Mouse (Mus musculus) embryonic fibroblast, embryonic 13.5 days (primary cell): ENCODE results near the gene Gm32687. TPM values are rescaled to one million over a fixed set of nuclear protein-coding genes. Genes with fewer than 3 reads are reported as not detected.
"Not testable (repeated sequence)": the region's sequence is repeated elsewhere in the genome, so short reads cannot be mapped to it uniquely, and the experiment has no call there.

Source experiments
- H3K27ac ChIP-seq: 2 replicates; pipeline ENCODE4 v1.5.1; 2012; ENCODE audit warnings: low read length, control low read depth, inconsistent platforms; ENCODE audit not compliant: insufficient read depth
- H3K4me1 ChIP-seq: 2 replicates; pipeline ENCODE4 v1.6.1; 2011; ENCODE audit warnings: low read length; ENCODE audit not compliant: control insufficient read depth, insufficient read depth
- H3K4me3 ChIP-seq: 2 replicates; pipeline ENCODE4 v1.5.1; 2011; ENCODE audit warnings: mild to moderate bottlenecking, control low read depth, low read length; ENCODE audit not compliant: insufficient read depth
- polyA plus RNA-seq: library from polyadenylated mRNA; stranded (reverse); fragments of >200 nt; gene quantifications from 2 replicates; pipeline ENCODE4 v1.2.4, GENCODE M21; 2011; ENCODE audit warnings: low read depth; ENCODE audit not compliant: missing spikeins, insufficient read length

The Gm32687 gene
- 2.5 and 6.3 TPM in 2 replicates for polyA plus RNA-seq

DNA sequence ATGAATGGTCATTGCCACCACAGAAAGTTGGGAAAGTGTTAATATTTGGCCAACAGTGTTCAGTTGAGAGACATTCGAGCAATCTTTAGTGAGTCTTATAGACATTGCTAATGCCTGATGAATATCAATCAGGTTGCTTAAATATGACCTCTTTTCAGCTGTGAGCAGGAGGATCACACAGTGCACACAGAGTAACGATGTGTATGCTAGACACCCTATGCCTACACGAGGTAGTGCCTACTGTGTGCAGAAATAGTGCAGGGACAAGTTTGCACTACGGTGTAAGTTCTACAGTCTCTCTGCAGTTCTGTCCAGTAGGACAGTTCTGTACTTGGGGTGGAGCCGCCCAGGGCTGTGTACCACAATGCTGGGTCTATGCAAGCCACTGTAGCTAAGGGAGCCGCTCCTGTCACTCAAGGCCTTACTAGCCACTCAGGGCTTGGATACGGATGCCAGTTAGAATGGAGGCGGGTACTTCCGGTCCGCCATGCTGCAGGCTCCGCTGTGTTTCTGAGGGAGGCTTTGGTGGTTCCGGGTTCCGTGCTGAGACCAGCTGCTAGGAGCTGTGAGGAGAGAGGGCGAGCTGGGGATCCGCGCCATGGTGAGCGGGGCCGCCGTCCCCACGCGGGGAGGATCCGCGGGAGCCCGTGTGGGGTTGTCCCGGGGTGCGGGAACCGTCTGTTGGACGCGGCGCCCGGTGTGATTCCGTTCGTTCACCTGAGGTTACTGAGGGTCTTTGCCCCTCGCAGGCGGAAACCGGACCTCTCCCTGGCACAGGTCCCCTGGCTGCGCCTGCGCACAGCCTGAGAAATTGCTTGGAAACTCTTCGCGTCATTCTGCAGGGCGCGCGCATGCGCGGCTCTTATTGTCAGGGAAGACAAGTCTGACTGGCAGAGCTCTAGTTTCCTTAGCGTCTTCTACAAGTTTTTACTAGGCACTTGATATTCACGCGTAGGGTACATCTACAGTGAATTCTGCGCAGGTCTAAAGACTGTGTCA is at the start of gene Gm32687:
Gm32687 (plus strand) TSS at position 526 of the 999 bp plus-strand sequence.
- H3K27ac ChIP-seq, H3K4me1 ChIP-seq, H3K4me3 ChIP-seq: not testable (repeated sequence)

DNA sequence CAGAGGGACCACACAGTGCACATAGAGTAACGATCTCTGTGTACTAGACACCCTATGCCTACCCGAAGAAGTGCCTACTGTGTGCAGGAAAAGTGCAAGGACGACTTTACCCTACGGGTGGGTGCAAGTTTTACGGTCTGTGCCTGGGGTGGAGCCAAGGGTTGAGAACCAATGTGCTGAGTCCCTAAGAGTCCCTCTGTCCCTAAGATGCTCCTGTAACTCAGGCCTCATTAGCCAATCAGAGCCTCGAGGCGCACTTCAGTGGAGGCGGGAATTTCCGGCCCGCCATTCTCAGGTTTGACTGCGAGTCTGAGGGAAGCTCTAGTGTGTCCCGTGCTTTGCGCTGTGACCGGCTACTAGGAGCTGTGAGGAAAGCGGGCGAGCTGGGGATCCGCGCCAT is 17.5 kb upstream of the Gm32687 start:
- not testable (repeated sequence) for H3K4me3 ChIP-seq

DNA sequence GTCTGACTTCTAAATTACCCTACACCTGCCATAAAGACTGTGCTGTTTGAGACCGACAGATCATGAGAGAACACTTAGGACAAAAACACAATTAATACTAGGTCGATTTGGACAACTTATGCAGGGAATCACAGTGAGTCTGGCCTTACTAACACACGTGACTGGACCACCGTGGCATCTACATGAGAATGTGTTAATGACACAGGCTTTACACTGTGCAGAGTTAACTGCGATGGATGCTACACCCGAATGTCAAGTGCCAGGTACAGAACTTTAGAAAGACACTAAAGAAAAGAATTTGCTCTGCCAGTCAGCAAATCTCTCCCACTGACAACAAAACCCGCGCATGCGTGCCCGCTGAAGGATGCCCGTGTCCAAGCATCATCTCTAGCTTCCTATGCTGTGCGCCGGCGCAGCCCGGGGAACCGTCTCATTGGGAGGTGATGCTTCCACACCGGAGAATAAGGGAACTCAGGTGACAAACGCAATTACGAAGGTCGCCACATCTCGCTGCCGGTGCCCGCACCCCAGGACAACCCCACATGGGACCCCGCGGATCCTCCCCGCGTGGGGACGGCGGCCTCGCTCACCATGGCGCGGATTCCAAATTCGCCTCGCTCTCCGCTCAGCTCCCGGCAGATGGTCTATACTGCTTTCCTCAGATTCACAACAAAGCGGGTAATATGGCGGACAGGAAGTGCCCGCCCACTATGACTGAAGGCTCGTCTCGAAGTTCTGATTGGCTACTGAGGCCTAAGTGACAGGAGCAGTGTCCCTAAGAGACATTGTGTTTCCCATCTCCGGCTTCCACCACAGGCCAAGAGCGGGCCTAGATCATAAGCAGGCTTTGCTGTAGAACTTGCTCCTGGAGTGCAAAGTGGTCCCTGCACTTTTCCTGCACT is 66.4 kb downstream of the Gm32687 start, which contains the start of gene Zfp781:
Zfp781 (minus strand) TSS at position 639 of the 902 bp plus-strand sequence.
- not testable (repeated sequence) for H3K27ac ChIP-seq, H3K4me3 ChIP-seq

More for the DNA sequence above, 17.5 kb upstream of the Gm32687 start:
- H3K27ac ChIP-seq, H3K4me1 ChIP-seq: not testable (repeated sequence)

More for the DNA sequence above, 66.4 kb downstream of the Gm32687 start, which contains the start of gene Zfp781:
- not testable (repeated sequence) for H3K4me1 ChIP-seq

Other genes with a start within 250 kb of the Gm32687 start
- 14.0 and 17.5 TPM in 2 replicates for gene Sirt6, start 236.1 kb upstream of the Gm32687 start, polyA plus RNA-seq
- gene Ankrd24, start 235.4 kb upstream of the Gm32687 start, polyA plus RNA-seq: 9.0 and 11.6 TPM in 2 replicates
- 2.7 and 2.9 TPM in 2 replicates for gene Gm10778, start 214.9 kb upstream of the Gm32687 start, polyA plus RNA-seq
- 11.8 and 14.4 TPM in 2 replicates for gene Zfp433, start 159.1 kb upstream of the Gm32687 start, polyA plus RNA-seq
- 8.5 and 11.0 TPM in 2 replicates for gene Gm3055, start 92.8 kb upstream of the Gm32687 start, polyA plus RNA-seq
- gene Gm4767, start 51.7 kb upstream of the Gm32687 start, polyA plus RNA-seq: 1.3 TPM in 2 replicates
- 3.2 and 4.1 TPM in 2 replicates for gene Zfp781, start 66.5 kb downstream of the Gm32687 start, polyA plus RNA-seq
- 3.8 and 6.9 TPM in 2 replicates for gene Zfp873, start 184.2 kb downstream of the Gm32687 start, polyA plus RNA-seq
- 3.5 and 4.4 TPM in 2 replicates for gene BC024063, start 219.4 kb downstream of the Gm32687 start, polyA plus RNA-seq